Mouse (Mus musculus): ENCODE measurements at regions not wholly inside any gene's neighbourhood (a gene's known extent, or its start where the extent isn't known, plus 50 kb on each side); places are given as distances from the start of the nearest gene placed in this dataset.

GRCm38 (mm10) chr9:14062706-14063105, 212.2 kb upstream of the Sesn3 start:
- TF ChIP-seq CTCF (IDR thresholded peaks at IDR 0.05; ENCODE audit: low read depth), result no peak
- no peak for TF ChIP-seq EP300 (IDR thresholded peaks at IDR 0.05; ENCODE audit: low read depth)

Measured in liver, embryonic 14.5 days (tissue).